Mouse (Mus musculus) heart, embryonic 10.5 days (tissue): ENCODE results near the gene Strap. TPM values are rescaled to one million over a fixed set of nuclear protein-coding genes. Genes with fewer than 3 reads are reported as not detected.

Experiments used
- DNase-seq: peaks from one replicate; pipeline ENCODE4 v3.0.0-alpha.2; 2017; ENCODE audit warnings: low spot score
- H3K27ac ChIP-seq: fragments of 300-500 bp; sonication (generic); 2 replicates; pipeline ENCODE4 v1.5.1; 2016; ENCODE audit warnings: mild to moderate bottlenecking
- H3K27me3 ChIP-seq: fragments of 300-500 bp; sonication (generic); 2 replicates; pipeline ENCODE4 v1.6.1; 2016; ENCODE audit warnings: mild to moderate bottlenecking; ENCODE audit not compliant: poor library complexity, insufficient read depth, severe bottlenecking
- H3K36me3 ChIP-seq: fragments of 300-500 bp; sonication (generic); 2 replicates; pipeline ENCODE4 v1.6.1; 2016; ENCODE audit warnings: mild to moderate bottlenecking, moderate library complexity
- H3K4me1 ChIP-seq: fragments of 300-500 bp; sonication (generic); 2 replicates; pipeline ENCODE4 v1.6.1; 2016; ENCODE audit warnings: mild to moderate bottlenecking
- H3K4me3 ChIP-seq: fragments of 300-500 bp; sonication (generic); 2 replicates; pipeline ENCODE4 v1.5.1; 2016; ENCODE audit warnings: mild to moderate bottlenecking, moderate library complexity
- H3K9me3 ChIP-seq: fragments of 300-500 bp; sonication (generic); 2 replicates; pipeline ENCODE4 v1.6.1; 2016; ENCODE audit warnings: mild to moderate bottlenecking, moderate library complexity
- WGBS: fragments of 180-500 bp; shearing (Covaris S2); methylation state at CpG from one replicate; pipeline ENCODE4 v1.1.7; 2016; 5-methylcytosine and 5-hydroxymethylcytosine counted together
- polyA plus RNA-seq: library from polyadenylated mRNA; unstranded; fragments of >200 nt; fragmentation: Nextera tagmentation; extraction: Ambion mirVana; gene quantifications from 2 replicates; pipeline ENCODE4 v1.2.1, GENCODE M21; 2016

Strap gene
- polyA plus RNA-seq, 1 experiment from 2014 or later: 170 TPM

- WGBS: 97% methylated on average over 2 of the region's 2 CpGs
- H3K36me3 ChIP-seq: peaks cover 72% of the 10 kb centered on the region
Observed at GRCm38 (mm10) chr6:137740972-137741371, 6.1 kb downstream of the Strap start.

GRCm38 (mm10) chr6:137744700-137745099 is 9.8 kb downstream of the Strap start:
- H3K9me3 ChIP-seq: no peaks in the 10 kb centered on the region
- no peak overlapping the region for H3K4me3 ChIP-seq
- H3K27ac ChIP-seq: no peak overlapping the region
- no peak for DNase-seq
- H3K36me3 ChIP-seq: peaks cover 91% of the 10 kb centered on the region
- H3K27me3 ChIP-seq: no peaks in the 10 kb centered on the region
- H3K4me1 ChIP-seq: no peaks in the 10 kb centered on the region
- WGBS: 92% methylated on average over 4 of the region's 4 CpGs

More at GRCm38 (mm10) chr6:137740972-137741371, 6.1 kb downstream of the Strap start:
- Histone ChIP-seq H3K27me3 (no peaks in the 10 kb centered on the region), H3K27ac (no peak overlapping the region), H3K4me3 (no peak overlapping the region), H3K9me3 (no peaks in the 10 kb centered on the region), H3K4me1 (peaks cover 6% of the 10 kb centered on the region)
- DNase-seq: no peak

GRCm38 (mm10) chr6:137747174-137747928 is 12.5 kb downstream of the Strap start:
- Histone ChIP-seq H3K36me3 (peaks cover 85% of the 10 kb centered on the region), H3K9me3 (no peaks in the 10 kb centered on the region), H3K27ac (no peak overlapping the region), H3K4me1 (no peaks in the 10 kb centered on the region), H3K4me3 (no peak overlapping the region), H3K27me3 (no peaks in the 10 kb centered on the region)
- peak; percentile 69 for DNase-seq
- 71% methylated on average over 5 of the region's 5 CpGs for WGBS

GRCm38 (mm10) chr6:137751551-137752274 is 16.8 kb downstream of the Strap start:
- DNase-seq: peak; percentile 41
- H3K27ac ChIP-seq: no peak overlapping the region
- peaks cover 8% of the 10 kb centered on the region for H3K4me1 ChIP-seq
- H3K9me3 ChIP-seq: no peaks in the 10 kb centered on the region
- no peak overlapping the region for H3K4me3 ChIP-seq
- no peaks in the 10 kb centered on the region for H3K27me3 ChIP-seq
- peaks cover 48% of the 10 kb centered on the region for H3K36me3 ChIP-seq
- WGBS: 89% methylated on average over 10 of the region's 10 CpGs

- 81% methylated on average over 4 of the region's 4 CpGs for WGBS
- peak; percentile 64 for DNase-seq
- Histone ChIP-seq H3K4me3 (no peak overlapping the region), H3K4me1 (peaks cover 8% of the 10 kb centered on the region), H3K9me3 (no peaks in the 10 kb centered on the region), H3K27me3 (no peaks in the 10 kb centered on the region), H3K36me3 (peaks cover 45% of the 10 kb centered on the region), H3K27ac (no peak overlapping the region)
Observed at GRCm38 (mm10) chr6:137752275-137752655, 17.4 kb downstream of the Strap start.

GRCm38 (mm10) chr6:137754056-137754856 is 19.4 kb downstream of the Strap start, which contains the start of gene Dera:
Gene Dera, plus strand, starts transcription at chr6:137754546.
- 12% methylated on average over 26 of the region's 26 CpGs for WGBS
- Histone ChIP-seq H3K27ac (peak within 1 kb of the TSS; percentile 90), H3K4me1 (peaks cover 15% of the 10 kb centered on the region), H3K9me3 (no peaks in the 10 kb centered on the region), H3K4me3 (peak within 1 kb of the TSS; percentile 73), H3K36me3 (peaks cover 26% of the 10 kb centered on the region), H3K27me3 (no peaks in the 10 kb centered on the region)
- DNase-seq: peak; percentile 95

- WGBS: 4% methylated on average over 8 of the region's 8 CpGs
- peaks cover 21% of the 10 kb centered on the region for H3K36me3 ChIP-seq
- no peaks in the 10 kb centered on the region for H3K27me3 ChIP-seq
- H3K9me3 ChIP-seq: no peaks in the 10 kb centered on the region
- DNase-seq: no peak
- H3K4me1 ChIP-seq: peaks cover 21% of the 10 kb centered on the region
- H3K4me3 ChIP-seq: peak overlapping the region; percentile 73
- peak overlapping the region; percentile 90 for H3K27ac ChIP-seq
Observed at GRCm38 (mm10) chr6:137754857-137755232, 20.0 kb downstream of the Strap start.

- H3K9me3 ChIP-seq: no peaks in the 10 kb centered on the region
- H3K4me1 ChIP-seq: peaks cover 23% of the 10 kb centered on the region
- peak; percentile 74 for DNase-seq
- WGBS: 63% methylated on average over 5 of the region's 5 CpGs
- H3K36me3 ChIP-seq: peaks cover 11% of the 10 kb centered on the region
- no peak overlapping the region for H3K4me3 ChIP-seq
- H3K27ac ChIP-seq: no peak overlapping the region
- H3K27me3 ChIP-seq: no peaks in the 10 kb centered on the region
Observed at GRCm38 (mm10) chr6:137756310-137756709, 21.4 kb downstream of the Strap start.

GRCm38 (mm10) chr6:137757891-137758290 is 23.0 kb downstream of the Strap start:
- no peak overlapping the region for H3K27ac ChIP-seq
- H3K9me3 ChIP-seq: no peaks in the 10 kb centered on the region
- H3K36me3 ChIP-seq: no peaks in the 10 kb centered on the region
- no peak overlapping the region for H3K4me3 ChIP-seq
- no peaks in the 10 kb centered on the region for H3K27me3 ChIP-seq
- 86% methylated on average over 1 of the region's 1 CpGs for whole genome bisulfite sequencing
- H3K4me1 ChIP-seq: peaks cover 23% of the 10 kb centered on the region
- peak; percentile 6 for DNase-seq

GRCm38 (mm10) chr6:137759681-137760080 is 24.8 kb downstream of the Strap start:
- peak; percentile 75 for DNase-seq
- Histone ChIP-seq H3K27ac (peak overlapping the region; percentile 67), H3K4me1 (peaks cover 25% of the 10 kb centered on the region), H3K9me3 (no peaks in the 10 kb centered on the region), H3K27me3 (no peaks in the 10 kb centered on the region), H3K4me3 (0 out of 2 replicates have a peak overlapping the region, but pooled peaks have one; percentile 13), H3K36me3 (no peaks in the 10 kb centered on the region)
- WGBS: 44% methylated on average over 8 of the region's 8 CpGs

GRCm38 (mm10) chr6:137760966-137761365 is 26.1 kb downstream of the Strap start:
- DNase-seq: peak; percentile 63
- Histone ChIP-seq H3K4me3 (no peak overlapping the region), H3K9me3 (no peaks in the 10 kb centered on the region), H3K27ac (no peak overlapping the region), H3K4me1 (peaks cover 24% of the 10 kb centered on the region), H3K36me3 (no peaks in the 10 kb centered on the region), H3K27me3 (no peaks in the 10 kb centered on the region)
- WGBS: 90% methylated on average over 15 of the region's 15 CpGs

GRCm38 (mm10) chr6:137764572-137765210 is 29.8 kb downstream of the Strap start:
- peaks cover 12% of the 10 kb centered on the region for H3K4me1 ChIP-seq
- no peak overlapping the region for H3K27ac ChIP-seq
- 68% methylated on average over 3 of the region's 3 CpGs for WGBS
- no peaks in the 10 kb centered on the region for H3K9me3 ChIP-seq
- H3K4me3 ChIP-seq: no peak overlapping the region
- peak; percentile 41 for DNase-seq
- no peaks in the 10 kb centered on the region for H3K36me3 ChIP-seq
- H3K27me3 ChIP-seq: no peaks in the 10 kb centered on the region
